Mouse (Mus musculus): ENCODE data around the gene Il2rb.

Il2rb gene

GRCm38 (mm10) chr15:78494968-78495406 is at the start of gene Il2rb:
Gene Il2rb (minus strand): TSS chr15:78495271.
- DNase-seq = peak; percentile 45 to 64

GRCm38 (mm10) chr15:78544561-78545001 is 49.5 kb upstream of the Il2rb start, which contains the start of gene Sstr3:
Gene Sstr3 (minus strand): TSS chr15:78544685.
- DNase-seq = no peak

- DNase-seq = no peak
Measured at GRCm38 (mm10) chr15:78544041-78544440, 49.0 kb upstream of the Il2rb start.

- DNase-seq = no peak
Measured at GRCm38 (mm10) chr15:78542767-78543303, 47.8 kb upstream of the Il2rb start.

DNA sequence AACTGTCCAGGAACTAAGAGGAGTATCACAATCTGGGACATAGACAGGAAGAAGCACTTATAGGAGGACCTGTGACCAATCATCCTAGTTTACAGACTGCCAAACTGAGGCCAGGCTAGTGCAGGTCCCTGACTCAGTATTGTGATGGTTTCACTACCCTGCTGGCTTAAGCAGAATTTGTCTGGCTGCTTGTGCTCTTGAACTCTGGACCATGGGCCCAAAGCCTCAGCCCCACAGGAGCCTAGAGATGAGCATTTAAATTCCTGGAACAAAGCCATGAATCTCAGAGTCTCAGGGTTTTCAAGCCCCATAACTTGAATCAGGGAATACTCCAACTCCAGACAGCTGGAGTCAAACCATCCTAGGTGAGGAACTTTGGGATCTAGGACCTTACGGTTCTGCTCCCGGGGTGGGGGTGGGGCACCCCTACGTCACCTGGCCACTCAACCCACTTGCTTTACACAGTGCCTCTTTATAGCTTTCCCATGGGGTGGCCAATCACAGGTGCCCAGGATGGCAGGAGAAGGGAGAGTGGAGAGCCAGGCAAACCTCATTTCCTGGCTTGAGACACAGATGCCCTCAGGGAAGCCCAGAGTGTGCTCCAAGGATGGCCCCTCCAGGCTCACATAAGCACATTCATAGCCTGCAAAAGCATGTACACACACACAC is 47.2 kb upstream of the Il2rb start:
- no peak for DNase-seq

DNA sequence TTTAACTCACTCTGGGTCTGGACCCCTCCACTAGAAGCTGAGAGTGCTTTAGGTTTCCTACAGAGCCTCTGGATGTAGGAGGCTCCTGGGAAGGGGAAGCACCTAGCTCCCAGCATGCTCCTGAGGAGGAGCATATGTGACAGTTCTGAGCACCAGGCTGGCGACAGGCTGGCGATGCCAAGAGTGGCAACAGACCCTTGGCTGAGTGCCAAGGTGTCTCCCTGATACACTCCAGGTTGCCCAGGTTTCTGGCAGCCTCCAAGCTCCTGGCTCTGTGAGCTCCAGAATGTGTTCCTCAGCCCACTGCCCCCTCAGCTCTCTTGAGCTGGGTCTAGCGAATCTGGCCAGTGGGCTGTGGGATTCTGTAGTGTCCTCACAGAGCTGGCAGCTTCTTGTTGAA is 46.5 kb upstream of the Il2rb start:
- no peak for DNase-seq

GRCm38 (mm10) chr15:78541036-78541435 is 46.0 kb upstream of the Il2rb start:
- no peak for DNase-seq

DNA sequence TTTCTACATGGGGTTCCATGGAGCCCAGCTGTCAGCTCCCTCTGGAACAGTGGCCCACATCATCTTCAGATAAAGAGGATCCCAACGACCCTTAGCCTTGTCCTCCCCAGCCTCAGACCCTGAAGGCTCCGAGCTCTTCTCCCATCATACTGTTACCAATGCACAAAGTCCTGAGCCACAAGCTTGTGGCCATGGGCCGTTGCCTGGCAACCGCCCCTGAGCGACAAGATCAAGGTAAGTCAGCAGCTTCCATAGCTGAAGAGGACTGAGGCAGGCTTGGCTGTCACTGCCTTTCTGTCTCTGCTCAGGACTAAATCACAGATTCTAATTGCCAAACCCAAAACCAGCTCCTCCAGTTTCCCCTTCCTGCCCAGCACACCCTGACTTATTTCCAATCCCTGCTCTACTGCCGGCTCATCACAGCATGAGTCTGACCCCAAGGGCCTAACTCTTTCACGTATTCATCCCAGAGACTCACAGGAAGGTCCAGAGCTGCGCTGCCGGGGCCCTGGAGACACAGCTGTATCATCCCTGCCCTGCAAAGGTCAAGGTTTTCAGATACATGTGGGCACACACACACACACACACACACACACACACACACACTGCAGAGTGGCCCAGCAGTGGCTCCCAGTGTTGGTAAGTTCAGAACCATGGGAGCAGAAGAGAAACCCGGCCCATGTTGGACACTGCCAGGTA is 40.8 kb upstream of the Il2rb start:
- DNase-seq = no peak

DNA sequence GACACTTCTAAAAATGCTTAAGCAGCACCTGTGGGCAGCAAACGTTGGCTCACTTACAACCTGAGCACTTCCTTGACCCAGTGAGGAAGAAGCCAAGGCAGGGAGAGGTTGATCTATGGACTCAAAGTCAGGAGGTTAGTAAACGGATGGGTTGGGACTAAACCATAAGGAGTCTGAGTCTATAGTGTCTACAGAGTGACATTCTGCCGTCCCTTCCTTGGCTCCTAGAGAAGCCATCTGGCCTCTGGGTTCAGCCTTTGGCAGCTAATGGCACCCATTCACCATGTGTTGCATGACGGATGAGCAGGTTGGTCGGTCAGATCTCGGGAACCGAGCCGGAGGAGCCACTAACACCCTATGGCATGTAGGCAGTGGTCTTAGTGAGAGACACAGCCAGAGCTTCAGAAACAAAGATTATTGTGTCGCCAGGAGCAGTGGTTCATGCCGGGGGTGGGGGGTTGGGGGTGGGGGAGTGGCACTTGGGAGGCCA is 38.3 kb upstream of the Il2rb start:
- DNase-seq = no peak

GRCm38 (mm10) chr15:78532566-78533345 is 37.7 kb upstream of the Il2rb start:
- no peak for DNase-seq

DNA sequence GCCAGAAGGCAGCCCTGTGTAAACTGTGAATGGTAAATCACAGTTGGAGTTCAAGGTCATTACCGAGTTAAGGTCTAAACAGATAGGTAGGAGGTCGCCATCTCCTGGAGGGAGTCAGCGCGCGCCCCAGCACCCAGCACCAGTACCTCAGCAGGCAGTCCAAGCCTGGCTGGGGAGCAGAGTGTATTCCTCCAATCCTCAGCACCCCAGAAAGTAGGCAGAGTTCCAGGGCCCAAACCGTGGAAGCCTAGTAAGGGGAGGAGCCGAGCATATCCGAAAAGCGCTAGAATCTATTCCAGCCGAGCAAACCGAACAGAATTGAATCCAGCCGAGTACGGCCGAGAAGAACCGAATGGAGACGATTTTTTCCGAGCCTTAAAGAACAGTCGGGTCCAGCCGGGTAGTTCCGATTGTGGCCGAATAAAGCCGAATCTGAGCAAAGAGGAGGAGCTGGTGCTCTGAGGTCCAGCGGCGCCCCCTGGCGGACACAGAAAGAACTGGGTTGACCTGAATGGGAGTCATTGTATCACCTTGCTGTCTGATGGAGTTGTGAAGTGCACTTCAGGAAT is 36.9 kb upstream of the Il2rb start:
- peak; percentile 94 to 96 for DNase-seq

GRCm38 (mm10) chr15:78531451-78531720 is 36.3 kb upstream of the Il2rb start:
- no peak for DNase-seq

DNA sequence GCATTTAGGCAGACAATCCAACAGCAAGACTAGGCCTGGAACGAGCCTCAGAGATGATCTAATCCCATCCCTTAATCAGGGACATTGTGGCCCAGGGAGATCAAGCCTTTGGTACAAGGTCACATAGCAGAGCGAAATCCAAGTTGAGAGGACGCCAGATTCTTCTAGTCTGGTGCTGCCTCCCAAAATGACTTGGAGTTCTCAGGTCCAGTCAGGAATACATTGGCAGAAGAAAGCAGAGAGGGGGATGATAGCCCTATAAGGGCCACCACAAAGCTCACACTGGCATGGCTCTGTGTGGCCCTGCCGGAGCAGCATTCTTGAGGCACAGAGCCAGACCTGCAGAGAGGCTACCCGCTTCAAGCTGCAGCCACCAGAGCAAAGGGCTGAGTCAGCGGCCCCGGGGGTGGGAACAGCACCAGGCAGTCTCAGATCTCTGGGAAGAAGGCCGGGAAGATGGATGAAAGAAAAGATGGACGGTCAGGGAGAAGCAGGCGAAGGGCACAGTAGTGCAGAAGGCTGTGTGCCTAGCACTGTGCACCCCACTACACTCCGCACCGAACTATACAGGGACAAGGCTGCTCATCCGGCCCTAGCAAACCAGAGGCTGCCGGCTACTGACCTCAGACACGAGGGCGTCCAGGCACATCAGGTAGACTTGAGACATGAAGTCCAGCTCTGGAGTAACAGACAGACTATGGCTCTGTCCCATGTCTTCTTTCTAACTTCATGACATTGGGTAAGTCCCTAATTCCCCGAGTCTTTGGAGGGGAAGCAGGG is 35.8 kb upstream of the Il2rb start, which contains the start of gene C1qtnf6:
Gene C1qtnf6, minus strand, starts transcription at position 746 of the 780 bp plus-strand sequence.
- DNase-seq = no peak

DNA sequence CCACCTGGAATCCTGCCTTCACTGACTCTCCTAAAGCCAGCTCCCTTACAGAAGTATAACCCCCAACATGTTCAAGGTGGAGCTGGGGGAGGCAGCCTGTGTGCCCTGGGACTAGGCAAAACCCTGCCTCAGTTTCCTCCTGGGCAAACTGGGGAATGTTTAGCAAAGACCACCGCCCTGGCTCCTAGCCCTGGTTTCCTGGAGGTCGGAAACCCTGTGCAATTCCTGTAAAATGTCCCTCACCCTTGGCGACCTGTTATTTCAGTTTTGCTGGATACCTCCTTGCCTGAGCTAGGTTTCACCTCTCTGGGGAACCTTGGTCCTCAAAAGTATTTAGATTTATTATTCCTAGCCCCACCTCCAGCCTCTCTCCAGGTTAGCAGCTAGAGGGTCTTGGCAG is 35.1 kb upstream of the Il2rb start:
- no peak for DNase-seq

- no peak for DNase-seq
Measured at GRCm38 (mm10) chr15:78529428-78529990, 34.4 kb upstream of the Il2rb start.

GRCm38 (mm10) chr15:78528726-78529411 is 33.8 kb upstream of the Il2rb start:
- no peak for DNase-seq

- DNase-seq = peak; percentile 45 to 57
Measured at GRCm38 (mm10) chr15:78527973-78528372, 32.9 kb upstream of the Il2rb start.

DNA sequence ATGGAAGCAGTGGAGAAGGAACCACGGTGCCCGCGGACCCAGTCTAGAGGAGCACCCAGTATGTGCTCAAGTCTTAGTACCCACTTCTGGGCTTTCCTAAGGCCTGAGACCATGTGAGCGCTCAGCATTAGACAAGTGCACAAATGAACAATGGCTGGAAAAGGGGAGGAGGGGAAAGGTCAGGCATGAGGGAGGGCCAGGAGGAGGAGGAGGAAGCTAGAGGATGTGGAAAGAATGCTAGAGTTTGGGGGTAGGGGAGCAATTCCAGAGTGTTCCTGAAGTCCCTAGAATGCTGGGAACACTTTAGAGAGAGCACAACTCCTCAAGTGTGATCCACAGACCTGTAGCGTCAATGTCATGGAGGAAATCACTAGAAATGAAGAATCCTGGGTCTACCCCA is 29.1 kb upstream of the Il2rb start:
- DNase-seq = no peak

DNA sequence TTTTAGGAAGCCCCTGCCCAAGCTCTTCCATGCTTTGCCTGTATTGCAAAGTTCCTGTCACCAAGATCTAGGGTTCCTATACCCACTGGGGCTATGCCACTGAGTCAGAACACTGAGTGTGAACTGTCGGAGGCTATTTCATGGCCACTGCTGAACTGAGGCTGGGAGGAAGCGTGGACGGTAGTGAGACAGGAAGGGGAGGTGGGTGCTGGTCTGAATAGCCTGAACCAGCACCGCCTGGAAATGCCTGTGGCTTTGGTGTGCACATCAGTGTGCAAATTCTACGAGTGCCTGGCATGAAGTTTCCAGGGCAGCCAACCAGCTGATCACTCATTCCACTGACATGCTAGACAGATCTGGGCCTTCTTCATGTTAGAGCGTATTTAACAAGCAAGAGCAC is 26.8 kb upstream of the Il2rb start:
- DNase-seq = no peak

GRCm38 (mm10) chr15:78521331-78521730 is 26.3 kb upstream of the Il2rb start:
- no peak for DNase-seq

DNA sequence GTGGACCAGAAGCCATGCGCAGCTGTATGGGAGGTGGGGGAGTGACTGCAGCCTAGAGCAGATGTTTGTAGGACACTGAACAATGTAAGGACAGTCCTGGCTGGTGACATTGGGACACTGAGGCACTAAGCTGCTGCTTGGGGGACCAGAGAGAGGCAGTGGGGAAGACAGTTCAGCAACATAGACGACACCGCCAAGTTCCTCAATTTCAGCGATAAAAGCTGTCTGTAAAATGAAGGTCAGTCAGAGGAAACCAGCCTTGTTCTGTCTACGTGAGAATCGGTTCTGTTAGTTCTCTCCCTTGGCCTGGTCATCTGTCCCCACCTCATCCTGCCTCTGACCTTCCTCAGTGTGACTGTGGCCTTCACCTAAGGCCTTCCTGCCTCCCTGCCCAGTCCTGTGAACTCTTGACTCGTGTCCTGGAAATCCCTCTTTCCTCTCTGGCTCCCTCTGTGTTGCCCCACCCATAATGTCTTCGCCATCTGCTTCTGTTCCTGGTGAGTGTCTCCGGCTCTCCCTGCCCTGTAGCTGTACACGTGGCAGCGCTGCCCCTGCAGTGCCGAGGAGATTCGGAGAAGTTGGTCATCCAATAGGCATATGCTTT is 25.1 kb upstream of the Il2rb start:
- no peak for DNase-seq
